Mouse (Mus musculus) G1E-ER4 (cell line): ENCODE measurements at regions not wholly inside any gene's neighbourhood (a gene's known extent, or its start where the extent isn't known, plus 50 kb on each side); places are given as distances from the start of the nearest gene placed in this dataset.

Experiments used
- GATA1 ChIP-seq: IDR thresholded peaks from one replicate; pipeline ENCODE4 v1.8.0; 2012; ENCODE audit warnings: low read length, inconsistent platforms

- TF ChIP-seq GATA1 = peak; percentile 3
These were observed 5024.1 kb upstream of the Gm7489 start for GRCm38 (mm10) chr15:48860627-48861026.

GRCm38 (mm10) chr15:48898546-48898945 lies 4986.2 kb upstream of the Gm7489 start:
- TF ChIP-seq GATA1 = no peak

DNA sequence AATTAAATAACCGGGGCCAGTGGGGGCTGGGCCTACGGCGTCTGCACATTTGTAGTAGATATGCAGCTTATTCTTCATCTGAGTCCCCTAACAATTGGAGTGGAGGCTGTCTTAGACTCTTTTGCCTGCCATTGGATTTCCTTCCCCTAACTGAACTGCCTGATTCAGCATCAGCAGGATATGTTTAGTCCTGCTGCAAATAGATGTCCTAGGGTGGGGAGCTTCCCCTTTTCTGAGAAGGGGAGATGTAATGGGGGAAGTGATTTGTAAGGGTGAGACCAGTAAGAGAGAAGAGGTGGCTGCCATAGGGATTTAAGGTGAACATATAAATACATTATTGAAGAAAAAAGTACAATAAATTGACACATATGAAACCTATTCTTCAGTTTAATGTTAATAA lies 4980.0 kb upstream of the Gm7489 start:
- TF ChIP-seq GATA1 = no peak

- TF ChIP-seq GATA1 = no peak
These were observed 4958.8 kb upstream of the Gm7489 start for GRCm38 (mm10) chr15:48925940-48926339.

- no peak for TF ChIP-seq GATA1
These were observed 4938.6 kb upstream of the Gm7489 start for GRCm38 (mm10) chr15:48946150-48946549.

DNA sequence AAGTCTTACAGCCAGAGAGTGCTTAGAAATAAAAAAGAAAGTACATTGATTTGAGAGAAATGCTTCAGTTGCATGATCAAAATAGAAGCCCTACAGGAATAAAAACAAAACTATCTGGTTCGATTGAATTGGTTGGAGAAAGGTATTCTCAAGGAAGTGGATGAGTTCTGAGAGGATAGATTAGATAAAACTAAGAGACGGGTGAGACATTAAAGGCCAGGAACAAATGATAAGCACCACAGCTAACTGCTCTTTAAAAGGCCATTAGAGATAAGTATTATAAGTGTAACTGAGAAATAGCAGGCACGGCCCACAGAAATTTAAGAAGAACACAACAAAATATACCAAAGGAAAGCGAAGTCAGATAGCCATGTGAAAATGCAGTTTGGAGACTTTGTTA lies 4908.5 kb upstream of the Gm7489 start:
- TF ChIP-seq GATA1 = peak; percentile 51

GRCm38 (mm10) chr15:48976583-48976982 lies 4908.1 kb upstream of the Gm7489 start:
- TF ChIP-seq GATA1 = no peak
